7 mouse cellular contexts compared by ENCODE assay signal in genomic region chr4:119019013-119019781, GRCm38 (mm10). TPM values are rescaled to one million over a fixed set of nuclear protein-coding genes. Genes with fewer than 3 reads are reported as not detected.
DNase-seq lines count a peak whose midpoint lies in the region; ATAC-seq lines count a peak whose summit lies in the region.

No protein-coding gene starts in this region.

- peak; percentile 32; the same call in 1 of the 2 replicates for ATAC-seq in megakaryocyte progenitor cell, adult 5-6 weeks (replicated peaks; ENCODE audit: poor library complexity)

- DNase-seq in ES-CJ7 (ENCODE audit: low read depth, low spot score) (peak; percentile 57), NIH3T3 (ENCODE audit: low read depth) (peak; percentile 34)
- peak; percentile 65 for DNase-seq in heart, postnatal 4 days
- no peak for DNase-seq in layer of hippocampus, postnatal 10 days (ENCODE audit: low spot score in 2 of 2)
- DNase-seq in spleen, adult 12 weeks (ENCODE audit: low spot score), result no peak
- DNase-seq in B cell, adult 2 months, result no peak

RNA-seq across cellular contexts. Expression of gene Lao1, which starts 57.8 kb away (rescaled TPM):
- not detected for total RNA-seq in heart, postnatal 4 days (2021)
- not detected in 2 replicates for total RNA-seq in megakaryocyte progenitor cell, adult 5-6 weeks (2015)
- total RNA-seq in megakaryocyte progenitor cell, adult 5-6 weeks (2017), result not detected in 2 replicates
- total RNA-seq in layer of hippocampus, postnatal 10 days (2021), result 1 to 10 TPM in 1 of 2 experiments, under 1 TPM in 1; 0.46 to 1.1 TPM

Comparison
In these comparisons a context has a peak if more than half of its experiments do, and no peak if none do; other contexts are left out.
1. DNase-seq: peak in ES-CJ7 (single experiment), NIH3T3 (single experiment) and heart, postnatal 4 days (single experiment); none in layer of hippocampus, postnatal 10 days (0 of 2), spleen, adult 12 weeks (single experiment) and B cell, adult 2 months (0 of 2).